ENCODE assay signal across 8 mouse cellular contexts in genomic region chr5:23711244-23711643, GRCm38 (mm10). TPM values are rescaled to one million over a fixed set of nuclear protein-coding genes. Genes with fewer than 3 reads are reported as not detected.
DNase-seq lines count a peak whose midpoint lies in the region; ATAC-seq and TF ChIP-seq lines count a peak whose summit lies in the region.
"Had no signal": no experiment of that assay in that cellular context is flagged by ENCODE, and none has a peak within 500 bp of the region (broad histone marks: within the 10 kb centered on the region; RNA-seq: fewer than 3 reads in every experiment).

No protein-coding gene starts in this region.

- intact Hi-C loops in heart, adult 2 months (cut with DNase I), result loop anchor here (5.0 kb wide), 1 partner anchor 94 kb away; no protein-coding TSS in a partner anchor

- H3K4me1 ChIP-seq in heart, embryonic 15.5 days (replicated peaks), result peaks cover 7% of the 10 kb centered on the region
- no peaks in the 10 kb centered on the region for H3K4me1 ChIP-seq in heart, adult 2 months (ENCODE audit: control insufficient read depth, insufficient read depth, low read length)
- peaks cover 15% of the 10 kb centered on the region for H3K4me1 ChIP-seq in midbrain, embryonic 10.5 days
- no peaks in the 10 kb centered on the region for H3K4me1 ChIP-seq in midbrain, embryonic 11.5 days (ENCODE audit: control insufficient read depth, insufficient read depth, low read length)
- no peaks in the 10 kb centered on the region for H3K4me1 ChIP-seq in embryonic facial prominence, embryonic 13.5 days
- peaks cover 4% of the 10 kb centered on the region; the same call in 1 of the 2 replicates for H3K4me1 ChIP-seq in neural tube, embryonic 15.5 days
- H3K4me1 ChIP-seq: embryonic facial prominence, embryonic 15.5 days had no signal

- peaks cover 39% of the 10 kb centered on the region for H3K36me3 ChIP-seq in heart, embryonic 15.5 days
- no peaks in the 10 kb centered on the region for H3K36me3 ChIP-seq in heart, adult 2 months (ENCODE audit: control insufficient read depth, insufficient read depth, low read length)
- peaks cover 49% of the 10 kb centered on the region for H3K36me3 ChIP-seq in midbrain, embryonic 10.5 days
- H3K36me3 ChIP-seq in midbrain, embryonic 11.5 days (ENCODE audit: control insufficient read depth, insufficient read depth, low read length), result peaks cover 31% of the 10 kb centered on the region
- peaks cover 46% of the 10 kb centered on the region for H3K36me3 ChIP-seq in embryonic facial prominence, embryonic 13.5 days
- peaks cover 33% of the 10 kb centered on the region for H3K36me3 ChIP-seq in neural tube, embryonic 15.5 days

- H3K27me3 ChIP-seq in heart, embryonic 15.5 days, result no peaks in the 10 kb centered on the region
- no peaks in the 10 kb centered on the region for H3K27me3 ChIP-seq in heart, adult 2 months (ENCODE audit: control insufficient read depth, insufficient read depth, low read length)
- no peaks in the 10 kb centered on the region for H3K27me3 ChIP-seq in midbrain, embryonic 10.5 days (ENCODE audit: low read depth, poor library complexity, severe bottlenecking)
- no peaks in the 10 kb centered on the region for H3K27me3 ChIP-seq in midbrain, embryonic 11.5 days (ENCODE audit: control insufficient read depth, insufficient read depth, low read length)
- no peaks in the 10 kb centered on the region for H3K27me3 ChIP-seq in embryonic facial prominence, embryonic 13.5 days
- H3K27me3 ChIP-seq in neural tube, embryonic 15.5 days (replicated peaks), result no peaks in the 10 kb centered on the region
- H3K27me3 ChIP-seq: embryonic facial prominence, embryonic 15.5 days had no signal

- no peak for TF ChIP-seq CTCF in heart, adult 2 months (IDR thresholded peaks at IDR 0.05)

- H3K4me2 ChIP-seq in heart, embryonic 15.5 days, result peak overlapping the region; percentile 62; the same call in 1 of the 2 replicates
- H3K4me2 ChIP-seq in midbrain, embryonic 11.5 days, result no peak overlapping the region
- H3K4me2 ChIP-seq in embryonic facial prominence, embryonic 13.5 days, result peak overlapping the region; percentile 72
- H3K4me2 ChIP-seq in neural tube, embryonic 15.5 days, result peak overlapping the region; percentile 87

- WGBS in heart, embryonic 15.5 days, result 94% methylated on average over 4 of the region's 4 CpGs
- 95% methylated on average over 4 of the region's 4 CpGs for WGBS in heart, adult 2 months
- WGBS in midbrain, embryonic 10.5 days, result 95% methylated on average over 4 of the region's 4 CpGs
- 93% methylated on average over 4 of the region's 4 CpGs for WGBS in midbrain, embryonic 11.5 days
- 96% methylated on average over 4 of the region's 4 CpGs for WGBS in embryonic facial prominence, embryonic 13.5 days
- 94% methylated on average over 4 of the region's 4 CpGs for WGBS in neural tube, embryonic 15.5 days

- TF ChIP-seq POLR2A in heart, adult 2 months (IDR thresholded peaks at IDR 0.05; ENCODE audit: insufficient read depth, low read depth, low read length), result no peak

- peak overlapping the region; percentile 76 for H3K4me3 ChIP-seq in heart, embryonic 15.5 days
- H3K4me3 ChIP-seq in heart, adult 2 months, result no peak overlapping the region
- H3K4me3 ChIP-seq in midbrain, embryonic 10.5 days, result peak overlapping the region; percentile 76
- no peak overlapping the region for H3K4me3 ChIP-seq in midbrain, embryonic 11.5 days (ENCODE audit: low read depth, low read length)
- H3K4me3 ChIP-seq in embryonic facial prominence, embryonic 13.5 days, result no peak overlapping the region
- H3K4me3 ChIP-seq in neural tube, embryonic 15.5 days (replicated peaks), result 0 out of 2 replicates have a peak overlapping the region, but pooled peaks have one; percentile 76

- TF ChIP-seq EP300 in heart, adult 2 months (IDR thresholded peaks at IDR 0.05; ENCODE audit: insufficient read depth, low read depth, low read length), result no peak

- DNase-seq in heart, adult 2 months, result no peak
- DNase-seq in midbrain, embryonic 10.5 days (ENCODE audit: low spot score), result no peak
- DNase-seq in midbrain, embryonic 11.5 days (ENCODE audit: low spot score, missing footprints), result no peak
- no peak for DNase-seq in layer of hippocampus, adult 9-11 months

- no peak overlapping the region for H3K27ac ChIP-seq in heart, embryonic 15.5 days
- no peak overlapping the region for H3K27ac ChIP-seq in heart, adult 2 months
- no peak overlapping the region for H3K27ac ChIP-seq in midbrain, embryonic 10.5 days (replicated peaks)
- no peak overlapping the region for H3K27ac ChIP-seq in midbrain, embryonic 11.5 days (ENCODE audit: low read depth, low read length)
- H3K27ac ChIP-seq in embryonic facial prominence, embryonic 13.5 days, result no peak overlapping the region
- H3K27ac ChIP-seq in neural tube, embryonic 15.5 days (replicated peaks), result no peak overlapping the region

- peaks cover 19% of the 10 kb centered on the region for H3K9me3 ChIP-seq in heart, embryonic 15.5 days (replicated peaks)
- peaks cover 48% of the 10 kb centered on the region for H3K9me3 ChIP-seq in midbrain, embryonic 10.5 days (replicated peaks)
- peaks cover 18% of the 10 kb centered on the region; the same call in 1 of the 2 replicates for H3K9me3 ChIP-seq in midbrain, embryonic 11.5 days (ENCODE audit: control insufficient read depth, low read length)
- peaks cover 34% of the 10 kb centered on the region for H3K9me3 ChIP-seq in embryonic facial prominence, embryonic 13.5 days
- peaks cover 5% of the 10 kb centered on the region; the same call in 1 of the 2 replicates for H3K9me3 ChIP-seq in neural tube, embryonic 15.5 days (replicated peaks)

- ATAC-seq in heart, embryonic 15.5 days (replicated peaks; ENCODE audit: insufficient number of reproducible peaks, insufficient read depth, low FRiP score, low read depth), result no peak
- ATAC-seq in midbrain, embryonic 11.5 days (ENCODE audit: low FRiP score), result no peak
- ATAC-seq in embryonic facial prominence, embryonic 13.5 days (ENCODE audit: insufficient number of reproducible peaks, insufficient read depth, low FRiP score, low TSS enrichment, low read depth), result no peak
- no peak for ATAC-seq in neural tube, embryonic 15.5 days (ENCODE audit: low FRiP score)

- no peak overlapping the region for H3K9ac ChIP-seq in heart, embryonic 15.5 days
- no peak overlapping the region for H3K9ac ChIP-seq in heart, adult 2 months (ENCODE audit: low read depth, low read length)
- no peak overlapping the region for H3K9ac ChIP-seq in midbrain, embryonic 11.5 days (ENCODE audit: low read length)
- H3K9ac ChIP-seq in embryonic facial prominence, embryonic 13.5 days, result no peak overlapping the region
- H3K9ac ChIP-seq in neural tube, embryonic 15.5 days (replicated peaks), result no peak overlapping the region

- H3K79me2 ChIP-seq in heart, adult 2 months (replicated peaks; ENCODE audit: control insufficient read depth, insufficient read depth, low read length), result no peaks in the 10 kb centered on the region

RNA-seq across cellular contexts. Expression of gene Srpk2, which starts 26.8 kb away (rescaled TPM):
- 39.7 and 40.5 TPM in 2 replicates for polyA plus RNA-seq in heart, embryonic 15.5 days (2015; fragmentation: Nextera tagmentation; extraction: Ambion mirVana)
- 10 to 100 TPM; 35.1 to 37.4 TPM for total RNA-seq in heart, adult 2 months (2021)
- 8.4 and 12.1 TPM in 2 replicates for polyA plus RNA-seq in heart, adult 2 months (2012; rRNA removed)
- 47.9 and 58.8 TPM in 2 replicates for polyA plus RNA-seq in midbrain, embryonic 10.5 days (2016; fragmentation: Nextera tagmentation; extraction: Ambion mirVana)
- polyA plus RNA-seq in midbrain, embryonic 11.5 days (2014; fragmentation: Nextera tagmentation; extraction: Ambion mirVana), result 59.5 and 62.1 TPM in 2 replicates
- 64.8 and 67.0 TPM in 2 replicates for polyA plus RNA-seq in embryonic facial prominence, embryonic 13.5 days (2015; fragmentation: Nextera tagmentation; extraction: Ambion mirVana)
- 94.5 and 101 TPM in 2 replicates for polyA plus RNA-seq in neural tube, embryonic 15.5 days (2015; fragmentation: Nextera tagmentation; extraction: Ambion mirVana)

Comparison
In these comparisons a context has a peak if more than half of its experiments do, and no peak if none do; other contexts are left out.
1. H3K4me3 ChIP-seq: peak in heart, embryonic 15.5 days (single experiment), midbrain, embryonic 10.5 days (single experiment) and neural tube, embryonic 15.5 days (single experiment); none in heart, adult 2 months (single experiment), midbrain, embryonic 11.5 days (single experiment) and embryonic facial prominence, embryonic 13.5 days (single experiment).